Mouse (Mus musculus) ZHBTc4 (cell line): Measurements from ENCODE around the gene Supt6.

ENCODE experiments used
- DNase-seq: peaks from one replicate; pipeline ENCODE4 v3.0.0-alpha.2; 2011; ENCODE audit warnings: low read depth, low spot score

Supt6 gene

GRCm38 (mm10) chr11:78245627-78246317 is at the start of gene Supt6, which contains the start of gene Sdf2:
Gene Supt6 (minus strand): TSS chr11:78245987.
Gene Sdf2 (plus strand): TSS chr11:78245746.
- DNase-seq, result peak; percentile 95

GRCm38 (mm10) chr11:78294585-78294984 is 48.8 kb upstream of the Supt6 start:
- DNase-seq, result no peak

- DNase-seq, result no peak
These were observed 44.9 kb upstream of the Supt6 start, which contains the start of gene BC030499 for GRCm38 (mm10) chr11:78290654-78291053. Gene BC030499 (plus strand): TSS chr11:78290841.

- no peak for DNase-seq
These were observed 43.5 kb upstream of the Supt6 start for GRCm38 (mm10) chr11:78289146-78289763.

GRCm38 (mm10) chr11:78279586-78279985 is 33.8 kb upstream of the Supt6 start:
- DNase-seq, result no peak

- no peak for DNase-seq
These were observed 33.1 kb upstream of the Supt6 start for GRCm38 (mm10) chr11:78278853-78279252.

GRCm38 (mm10) chr11:78276169-78276568 is 30.4 kb upstream of the Supt6 start:
- DNase-seq, result peak; percentile 70

- DNase-seq, result no peak
These were observed 29.8 kb upstream of the Supt6 start for GRCm38 (mm10) chr11:78275596-78275995.

- DNase-seq, result no peak
These were observed 26.2 kb upstream of the Supt6 start for GRCm38 (mm10) chr11:78271986-78272385.

- DNase-seq, result no peak
These were observed 19.8 kb upstream of the Supt6 start for GRCm38 (mm10) chr11:78265571-78265970.

- peak; percentile 89 for DNase-seq
These were observed 16.8 kb upstream of the Supt6 start for GRCm38 (mm10) chr11:78262550-78262949.

- peak; percentile 99 for DNase-seq
These were observed 15.9 kb upstream of the Supt6 start, which contains the start of gene 2610507B11Rik for GRCm38 (mm10) chr11:78261380-78262352. Gene 2610507B11Rik (plus strand): TSS chr11:78261752.

- no peak for DNase-seq
These were observed 14.9 kb upstream of the Supt6 start for GRCm38 (mm10) chr11:78260489-78261258.

- peak; percentile 14 for DNase-seq
These were observed 10.8 kb upstream of the Supt6 start for GRCm38 (mm10) chr11:78256618-78257017.

- peak; percentile 92 for DNase-seq
These were observed 1.9 kb upstream of the Supt6 start for GRCm38 (mm10) chr11:78247727-78248140.

- DNase-seq, result no peak
These were observed 1.2 kb upstream of the Supt6 start for GRCm38 (mm10) chr11:78247012-78247348.

- no peak for DNase-seq
These were observed 678 bp upstream of the Supt6 start for GRCm38 (mm10) chr11:78246318-78247011.

- DNase-seq, result no peak
These were observed 543 bp downstream of the Supt6 start for GRCm38 (mm10) chr11:78245261-78245626.

- DNase-seq, result no peak
These were observed 5.5 kb downstream of the Supt6 start for GRCm38 (mm10) chr11:78240193-78240857.

- no peak for DNase-seq
These were observed 14.3 kb downstream of the Supt6 start for GRCm38 (mm10) chr11:78231518-78231917.
